Mouse (Mus musculus): ENCODE measurements around the gene Grtp1.
A peak's percentile ranks its signal among the peaks of the same experiment; 100 is the strongest.

Grtp1 gene

GRCm38 (mm10) chr8:13200301-13201012, at the start of gene Grtp1:
Gene Grtp1 (minus strand): TSS chr8:13200620.
- no peak for DNase-seq (ENCODE audit: low spot score in 2 of 2)

GRCm38 (mm10) chr8:13244343-13244880, 44.0 kb upstream of the Grtp1 start:
- no peak for DNase-seq (ENCODE audit: low spot score in 2 of 2)

GRCm38 (mm10) chr8:13242985-13243870, 42.8 kb upstream of the Grtp1 start:
- DNase-seq (ENCODE audit: low spot score in 2 of 2): no peak

- no peak for DNase-seq (ENCODE audit: low spot score in 2 of 2)
These were observed 40.3 kb upstream of the Grtp1 start for GRCm38 (mm10) chr8:13240691-13241090.

- DNase-seq (ENCODE audit: low spot score in 2 of 2): no peak
These were observed 39.6 kb upstream of the Grtp1 start for GRCm38 (mm10) chr8:13240055-13240454.

GRCm38 (mm10) chr8:13234803-13235202, 34.4 kb upstream of the Grtp1 start:
- DNase-seq (ENCODE audit: low spot score in 2 of 2): no peak

- no peak for DNase-seq (ENCODE audit: low spot score in 2 of 2)
These were observed 30.1 kb upstream of the Grtp1 start for GRCm38 (mm10) chr8:13230471-13230870.

GRCm38 (mm10) chr8:13229802-13230201, 29.4 kb upstream of the Grtp1 start:
- no peak for DNase-seq (ENCODE audit: low spot score in 2 of 2)

- DNase-seq (ENCODE audit: low spot score in 2 of 2): no peak
These were observed 28.6 kb upstream of the Grtp1 start for GRCm38 (mm10) chr8:13228923-13229610.

GRCm38 (mm10) chr8:13227184-13227583, 26.8 kb upstream of the Grtp1 start:
- DNase-seq (ENCODE audit: low spot score in 2 of 2): no peak

- DNase-seq (ENCODE audit: low spot score in 2 of 2): peak in 1 of 2 experiments; percentile 28
These were observed 25.9 kb upstream of the Grtp1 start for GRCm38 (mm10) chr8:13226288-13226687.

- no peak for DNase-seq (ENCODE audit: low spot score in 2 of 2)
These were observed 24.0 kb upstream of the Grtp1 start for GRCm38 (mm10) chr8:13224426-13224825.

- no peak for DNase-seq (ENCODE audit: low spot score in 2 of 2)
These were observed 18.0 kb upstream of the Grtp1 start for GRCm38 (mm10) chr8:13218441-13218840.

- no peak for DNase-seq (ENCODE audit: low spot score in 2 of 2)
These were observed 17.6 kb upstream of the Grtp1 start for GRCm38 (mm10) chr8:13217986-13218385.

GRCm38 (mm10) chr8:13217093-13217492, 16.7 kb upstream of the Grtp1 start:
- DNase-seq (ENCODE audit: low spot score in 2 of 2): no peak

- no peak for DNase-seq (ENCODE audit: low spot score in 2 of 2)
These were observed 16.0 kb upstream of the Grtp1 start for GRCm38 (mm10) chr8:13216386-13216785.

GRCm38 (mm10) chr8:13213479-13214268, 13.3 kb upstream of the Grtp1 start:
- peak; percentile 77 to 78 for DNase-seq (ENCODE audit: low spot score in 2 of 2)

GRCm38 (mm10) chr8:13209770-13210169, 9.3 kb upstream of the Grtp1 start:
- DNase-seq (ENCODE audit: low spot score in 2 of 2): no peak

- no peak for DNase-seq (ENCODE audit: low spot score in 2 of 2)
These were observed 8.4 kb upstream of the Grtp1 start for GRCm38 (mm10) chr8:13208627-13209355.

GRCm38 (mm10) chr8:13206290-13206689, 5.9 kb upstream of the Grtp1 start:
- DNase-seq (ENCODE audit: low spot score in 2 of 2): no peak
